Mouse (Mus musculus) liver, embryonic 14.5 days (tissue): Measurements from ENCODE around the gene Prm2.

Experiments
- CTCF ChIP-seq: IDR thresholded peaks from 2 replicates; pipeline ENCODE4 v1.5.1; 2016; ENCODE audit warnings: antibody characterized with exemption, low read depth, control low read depth
- EP300 ChIP-seq: IDR thresholded peaks from 2 replicates; pipeline ENCODE4 v1.6.1; 2016; ENCODE audit warnings: antibody characterized with exemption, low read depth

DNA sequence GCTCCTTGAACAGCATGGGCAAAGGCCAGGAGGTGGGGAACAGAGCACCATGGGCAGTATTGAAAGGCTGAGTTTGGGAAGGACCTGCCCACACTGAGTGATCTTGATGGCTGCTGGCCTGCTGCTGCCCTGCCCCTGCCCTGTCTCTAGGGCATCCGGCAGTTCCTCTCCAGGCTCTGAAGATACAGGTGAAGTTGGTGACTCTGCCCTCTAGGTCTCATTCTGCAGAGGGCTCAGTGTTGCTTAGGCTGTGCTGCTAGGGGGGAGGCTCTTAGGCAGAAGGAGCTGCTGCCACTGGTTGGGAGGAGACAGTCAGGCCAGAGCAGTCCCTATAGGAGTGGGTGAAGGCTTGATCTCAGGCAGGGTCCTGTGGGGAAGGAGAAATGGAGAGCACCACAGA lies 42.0 kb upstream of the Prm2 start:
- TF ChIP-seq EP300 (no peak), CTCF (no peak)
